Mouse (Mus musculus) myocyte (in vitro differentiated cells): ENCODE data around the gene Tmc2.

Experiments
- CEBPB ChIP-seq: IDR thresholded peaks from 2 replicates; pipeline ENCODE4 v1.6.1; 2011; ENCODE audit warnings: mild to moderate bottlenecking, moderate library complexity; ENCODE audit not compliant: poor library complexity, insufficient read depth, severe bottlenecking
- MAX ChIP-seq: IDR thresholded peaks from one replicate; pipeline ENCODE4 v1.6.1; 2011; ENCODE audit warnings: low read depth, mild to moderate bottlenecking, control low read depth
- MYOD1 ChIP-seq, 3 experiments: IDR thresholded peaks; one replicate each; pipeline ENCODE4 v1.6.1; 2011; ENCODE audit warnings: control low read depth in 2 of 3, low read depth in 2 of 3, mild to moderate bottlenecking in 2 of 3, moderate library complexity in 1 of 3; ENCODE audit not compliant: insufficient read length in 2 of 3, control insufficient read depth in 1 of 3
- MYOG ChIP-seq, 3 experiments: IDR thresholded peaks; one replicate each; pipeline ENCODE4 v1.6.1; 2011; ENCODE audit warnings: control low read depth in 2 of 3, low read depth in 2 of 3, mild to moderate bottlenecking in 2 of 3; ENCODE audit not compliant: insufficient read length in 2 of 3, control insufficient read depth in 1 of 3, insufficient read depth in 1 of 3
- POLR2A ChIP-seq: IDR thresholded peaks from one replicate; pipeline ENCODE4 v1.6.1; 2011; ENCODE audit warnings: low read depth, mild to moderate bottlenecking, control low read depth, moderate library complexity; ENCODE audit not compliant: insufficient read length
- POLR2AphosphoS2 ChIP-seq: IDR thresholded peaks from one replicate; pipeline ENCODE4 v1.6.1; 2011; ENCODE audit warnings: low read depth, control low read depth; ENCODE audit not compliant: insufficient read length
- REST ChIP-seq: IDR thresholded peaks from one replicate; pipeline ENCODE4 v1.6.1; 2011; ENCODE audit warnings: mild to moderate bottlenecking, control low read depth, moderate library complexity; ENCODE audit not compliant: insufficient read depth, insufficient read length
- SRF ChIP-seq: IDR thresholded peaks from one replicate; pipeline ENCODE4 v1.6.1; 2011; ENCODE audit warnings: low read depth; ENCODE audit not compliant: control insufficient read depth, insufficient read length
- TCF12 ChIP-seq: IDR thresholded peaks from one replicate; pipeline ENCODE4 v1.6.1; 2011; ENCODE audit warnings: mild to moderate bottlenecking, control low read depth; ENCODE audit not compliant: poor library complexity, insufficient read depth, severe bottlenecking
- USF1 ChIP-seq: IDR thresholded peaks from one replicate; pipeline ENCODE4 v1.6.1; 2011; ENCODE audit warnings: low read depth, mild to moderate bottlenecking, control low read depth, moderate library complexity

- TF ChIP-seq POLR2A (no peak), MYOG (IDR thresholded peaks at IDR 0.05; ENCODE audit: control insufficient read depth in 1 of 3, insufficient read depth in 1 of 3, insufficient read length in 2 of 3, low read depth in 2 of 3) (no peak), SRF (no peak), USF1 (no peak), MYOD1 (IDR thresholded peaks at IDR 0.05; ENCODE audit: control insufficient read depth in 1 of 3, insufficient read length in 2 of 3, low read depth in 2 of 3) (no peak), POLR2AphosphoS2 (no peak), MAX (no peak), TCF12 (no peak), CEBPB (no peak), REST (no peak)
Measured at GRCm38 (mm10) chr2:130268074-130268473, 73.1 kb downstream of the Tmc2 start.
